ENCODE assay signal across 13 mouse cellular contexts in the genomic region with DNA sequence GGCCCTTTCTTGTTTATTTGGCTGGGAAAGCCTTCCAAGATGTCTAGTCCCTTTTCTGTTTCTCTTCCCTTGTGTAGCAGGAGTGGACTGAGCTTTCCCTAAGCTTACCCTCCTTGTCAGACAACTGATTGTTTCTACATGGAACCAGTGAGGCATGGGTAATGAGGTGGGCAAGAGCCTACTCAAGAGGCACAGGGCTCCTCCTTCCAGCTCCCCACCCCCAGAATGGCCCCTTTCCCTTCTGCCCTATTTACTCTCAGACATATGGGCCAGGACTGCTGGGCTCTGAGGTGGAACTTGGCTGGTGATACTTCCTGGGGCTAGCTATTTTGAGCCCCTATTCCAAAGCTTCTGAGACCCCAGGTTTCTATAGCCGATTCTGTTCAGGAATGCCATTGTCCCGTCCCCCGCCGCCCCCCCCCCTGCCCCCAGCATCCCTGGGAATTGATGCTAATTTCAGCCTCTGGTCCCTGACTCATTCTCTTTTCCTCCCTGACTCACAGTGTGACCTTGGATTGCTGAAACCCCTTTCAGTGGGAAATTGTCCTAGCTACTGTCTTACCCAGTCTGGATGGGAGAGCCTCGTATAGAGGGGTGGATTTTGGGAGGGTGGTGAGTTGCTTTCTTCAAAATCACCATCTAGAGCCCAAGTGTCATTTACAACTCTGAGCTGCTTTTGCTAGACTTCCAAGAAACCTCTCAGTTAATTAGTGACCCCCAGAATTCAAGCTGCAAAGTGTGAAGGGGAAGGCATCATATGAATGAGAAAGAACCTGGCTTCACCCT. TPM values are rescaled to one million over a fixed set of nuclear protein-coding genes. Genes with fewer than 3 reads are reported as not detected.
DNase-seq lines count a peak whose midpoint lies in the region; ATAC-seq lines count a peak whose summit lies in the region.
"Had no signal": no experiment of that assay in that cellular context is flagged by ENCODE, and none has a peak within 500 bp of the region (broad histone marks: within the 10 kb centered on the region; RNA-seq: fewer than 3 reads in every experiment).

No protein-coding gene starts in this region.

- 14% methylated on average over 4 of the region's 5 CpGs for WGBS in embryonic facial prominence, embryonic 15.5 days
- WGBS in midbrain, embryonic 11.5 days = 4% methylated on average over 5 of the region's 5 CpGs

- H3K4me2 ChIP-seq in embryonic facial prominence, embryonic 15.5 days (replicated peaks) = no peak overlapping the region
- H3K4me2 ChIP-seq in midbrain, embryonic 11.5 days = peak overlapping the region; percentile 23

- no peak for ATAC-seq in embryonic facial prominence, embryonic 15.5 days (ENCODE audit: insufficient number of reproducible peaks, low FRiP score, low TSS enrichment, low read depth)
- ATAC-seq in midbrain, embryonic 11.5 days (ENCODE audit: low FRiP score) = peak; percentile 78
- ATAC-seq in erythroid progenitor cell, adult 5-6 weeks (replicated peaks; ENCODE audit: low FRiP score, poor library complexity, severe bottlenecking) = no peak
- ATAC-seq in CD4-positive, CD25-positive, alpha-beta regulatory T cell, adult 4 months = no peak

- peak overlapping the region; percentile 48; the same call in 1 of the 2 replicates for H3K27ac ChIP-seq in embryonic facial prominence, embryonic 15.5 days (replicated peaks)
- peak overlapping the region; percentile 96 for H3K27ac ChIP-seq in midbrain, embryonic 11.5 days (ENCODE audit: low read depth, low read length)

- H3K4me1 ChIP-seq in embryonic facial prominence, embryonic 15.5 days = peaks cover 33% of the 10 kb centered on the region
- H3K4me1 ChIP-seq in midbrain, embryonic 11.5 days (ENCODE audit: control insufficient read depth, insufficient read depth, low read length) = peaks cover 71% of the 10 kb centered on the region

- H3K9ac ChIP-seq in embryonic facial prominence, embryonic 15.5 days = no peak overlapping the region
- peak overlapping the region; percentile 32; the same call in 1 of the 2 replicates for H3K9ac ChIP-seq in midbrain, embryonic 11.5 days (ENCODE audit: low read length)

- H3K36me3 ChIP-seq in embryonic facial prominence, embryonic 15.5 days = no peaks in the 10 kb centered on the region
- H3K36me3 ChIP-seq in midbrain, embryonic 11.5 days (ENCODE audit: control insufficient read depth, insufficient read depth, low read length) = no peaks in the 10 kb centered on the region

- no peaks in the 10 kb centered on the region for H3K27me3 ChIP-seq in embryonic facial prominence, embryonic 15.5 days
- H3K27me3 ChIP-seq in midbrain, embryonic 11.5 days (ENCODE audit: control insufficient read depth, insufficient read depth, low read length) = no peaks in the 10 kb centered on the region

- no peaks in the 10 kb centered on the region for H3K9me3 ChIP-seq in embryonic facial prominence, embryonic 15.5 days (replicated peaks)
- no peaks in the 10 kb centered on the region for H3K9me3 ChIP-seq in midbrain, embryonic 11.5 days (ENCODE audit: control insufficient read depth, low read length)

- H3K4me3 ChIP-seq in embryonic facial prominence, embryonic 15.5 days (replicated peaks) = no peak overlapping the region
- no peak overlapping the region for H3K4me3 ChIP-seq in midbrain, embryonic 11.5 days (ENCODE audit: low read depth, low read length)

- DNase-seq in cerebellum, adult 18-20 months = peak; percentile 16 to 23
- DNase-seq in cerebellum, adult 9-10 months = no peak
- peak; percentile 76 for DNase-seq in ES-CJ7 (ENCODE audit: low read depth, low spot score)
- DNase-seq in midbrain, embryonic 11.5 days (ENCODE audit: low spot score, missing footprints) = peak; percentile 95
- no peak for DNase-seq in ovary, postnatal 36 days (ENCODE audit: low spot score)
- DNase-seq: adrenal gland, postnatal 25 days; kidney, adult 9 months; liver had no signal

RNA-seq across cellular contexts. Expression of gene Pde1b, which starts 16.0 kb away (rescaled TPM):
- 7.1 TPM in 2 replicates for polyA plus RNA-seq in embryonic facial prominence, embryonic 15.5 days (2015; fragmentation: Nextera tagmentation; extraction: Ambion mirVana)
- polyA plus RNA-seq in midbrain, embryonic 11.5 days (2014; fragmentation: Nextera tagmentation; extraction: Ambion mirVana) = 31.8 and 35.6 TPM in 2 replicates
- total RNA-seq in erythroid progenitor cell, adult 5-6 weeks (2015; ENCODE audit: low replicate concordance) = 1.1 and 13.8 TPM in 2 replicates
- 1.2 and 2.2 TPM in 2 replicates for total RNA-seq in erythroid progenitor cell, adult 5-6 weeks (2017; ENCODE audit: low replicate concordance)
- polyA plus RNA-seq in CD4-positive, CD25-positive, alpha-beta regulatory T cell, adult 4 months (2017; shearing (Covaris generic)) = 1 to 10 TPM; 2.6 to 3.8 TPM

RNA-seq across cellular contexts. Expression of gene Ppp1r1a, which starts 19.0 kb away (rescaled TPM):
- 13.8 and 15.9 TPM in 2 replicates for polyA plus RNA-seq in embryonic facial prominence, embryonic 15.5 days (2015; fragmentation: Nextera tagmentation; extraction: Ambion mirVana)
- 56.4 and 62.7 TPM in 2 replicates for polyA plus RNA-seq in midbrain, embryonic 11.5 days (2014; fragmentation: Nextera tagmentation; extraction: Ambion mirVana)
- total RNA-seq in erythroid progenitor cell, adult 5-6 weeks (2015; ENCODE audit: low replicate concordance) = not detected in 2 replicates
- not detected in 2 replicates for total RNA-seq in erythroid progenitor cell, adult 5-6 weeks (2017; ENCODE audit: low replicate concordance)
- not detected for polyA plus RNA-seq in CD4-positive, CD25-positive, alpha-beta regulatory T cell, adult 4 months (2017; shearing (Covaris generic))

RNA-seq across cellular contexts. Expression of gene Glycam1, which starts 46.1 kb away (rescaled TPM):
- polyA plus RNA-seq in embryonic facial prominence, embryonic 15.5 days (2015; fragmentation: Nextera tagmentation; extraction: Ambion mirVana) = not detected in 2 replicates
- not detected in 2 replicates for polyA plus RNA-seq in midbrain, embryonic 11.5 days (2014; fragmentation: Nextera tagmentation; extraction: Ambion mirVana)
- total RNA-seq in erythroid progenitor cell, adult 5-6 weeks (2015; ENCODE audit: low replicate concordance) = not detected in 2 replicates
- total RNA-seq in erythroid progenitor cell, adult 5-6 weeks (2017; ENCODE audit: low replicate concordance) = not detected in 2 replicates
- polyA plus RNA-seq in CD4-positive, CD25-positive, alpha-beta regulatory T cell, adult 4 months (2017; shearing (Covaris generic)) = not detected
- total RNA-seq: adrenal gland, postnatal 25 days had no signal
- polyA plus RNA-seq: frontal cortex, adult 2 months; stomach, embryonic 16.5 days had no signal

Comparison
In these comparisons a context has a peak if more than half of its experiments do, and no peak if none do; other contexts are left out.
1. DNase-seq: peak in cerebellum, adult 18-20 months (2 of 2), ES-CJ7 (single experiment) and midbrain, embryonic 11.5 days (single experiment); none in cerebellum, adult 9-10 months (single experiment) and ovary, postnatal 36 days (single experiment).
2. RNA of gene Ppp1r1a, which starts 19.0 kb away (polyA plus RNA-seq): 56.4 to 62.7 TPM in midbrain, embryonic 11.5 days and 13.8 to 15.9 TPM in embryonic facial prominence, embryonic 15.5 days; not detected in CD4-positive, CD25-positive, alpha-beta regulatory T cell, adult 4 months; every median in the first group is over 10 times any median in the second.